Mouse (Mus musculus) liver, postnatal 0 days (tissue): Measurements from ENCODE around the gene Pax4. TPM values are rescaled to one million over a fixed set of nuclear protein-coding genes. Genes with fewer than 3 reads are reported as not detected.

Experiments used
- ATAC-seq: fragments of 200-750 bp; cut with Nextera tagmentation; 2 replicates; pipeline ENCODE4 v1.8.0; 2017; ENCODE audit warnings: mild to moderate bottlenecking, moderate library complexity
- DNase-seq: peaks from one replicate; pipeline ENCODE4 v3.0.0-alpha.2; 2016
- H3K27ac ChIP-seq: fragments of 300-500 bp; sonication (generic); 2 replicates; pipeline ENCODE4 v1.5.1; 2014; ENCODE audit warnings: antibody characterized with exemption, moderate library complexity, mild to moderate bottlenecking, low read depth
- H3K27me3 ChIP-seq: fragments of 300-500 bp; sonication (generic); 2 replicates; pipeline ENCODE4 v1.6.1; 2014; ENCODE audit warnings: low read length, control low read depth, mixed read lengths; ENCODE audit not compliant: insufficient read depth
- H3K36me3 ChIP-seq: fragments of 300-500 bp; sonication (generic); replicated peaks from 2 replicates; pipeline ENCODE4 v1.6.1; 2014; ENCODE audit warnings: mild to moderate bottlenecking, control low read depth, low read length, moderate library complexity, mixed read lengths; ENCODE audit not compliant: insufficient read depth
- H3K4me1 ChIP-seq: fragments of 300-500 bp; sonication (generic); 2 replicates; pipeline ENCODE4 v1.6.1; 2014; ENCODE audit warnings: antibody characterized with exemption, mild to moderate bottlenecking, control low read depth; ENCODE audit not compliant: insufficient read depth
- H3K4me2 ChIP-seq: fragments of 300-500 bp; sonication (generic); 2 replicates; pipeline ENCODE4 v1.6.1; 2014; ENCODE audit warnings: low read depth, mild to moderate bottlenecking, low read length, moderate library complexity, mixed read lengths
- H3K4me3 ChIP-seq: fragments of 300-500 bp; sonication (generic); 2 replicates; pipeline ENCODE4 v1.5.1; 2014; ENCODE audit warnings: low read depth, low read length
- H3K9ac ChIP-seq: fragments of 300-500 bp; sonication (generic); replicated peaks from 2 replicates; pipeline ENCODE4 v1.6.1; 2014; ENCODE audit warnings: mild to moderate bottlenecking, moderate library complexity
- H3K9me3 ChIP-seq: fragments of 300-500 bp; sonication (generic); 2 replicates; pipeline ENCODE4 v1.6.1; 2016; ENCODE audit warnings: mild to moderate bottlenecking, control low read depth, low read length, mixed read lengths
- CTCF ChIP-seq: sonication (generic); IDR thresholded peaks from 2 replicates; pipeline ENCODE4 v1.5.1; 2016; ENCODE audit warnings: antibody characterized with exemption, low read depth
- EP300 ChIP-seq: IDR thresholded peaks from 2 replicates; pipeline ENCODE4 v1.6.1; 2016; ENCODE audit warnings: antibody characterized with exemption, low read depth, mild to moderate bottlenecking
- WGBS: fragments of 180-500 bp; shearing (Covaris S2); extraction: QIAGEN DNeasy Blood & Tissue Kit; methylation state at CpG from one replicate; pipeline ENCODE4 v1.1.7; 2014; ENCODE audit not compliant: insufficient replicate concordance; 5-methylcytosine and 5-hydroxymethylcytosine counted together
- polyA plus RNA-seq: library from polyadenylated mRNA; unstranded; fragments of >200 nt; fragmentation: Nextera tagmentation; extraction: Ambion mirVana; gene quantifications from 2 replicates; pipeline ENCODE4 v1.2.1, GENCODE M21; 2015

The Pax4 gene
- not detected in 2 replicates for polyA plus RNA-seq

- Histone ChIP-seq H3K9ac (no peak within 1 kb of the TSS), H3K4me1 (no peaks in the 10 kb centered on the region), H3K4me3 (no peak within 1 kb of the TSS), H3K9me3 (no peaks in the 10 kb centered on the region), H3K27ac (no peak within 1 kb of the TSS), H3K36me3 (no peaks in the 10 kb centered on the region), H3K4me2 (no peak within 1 kb of the TSS), H3K27me3 (peaks cover 23% of the 10 kb centered on the region)
- ATAC-seq (no peak), DNase-seq (no peak)
- WGBS, result 85% methylated on average over 2 of the region's 2 CpGs
- no peak for TF ChIP-seq CTCF
- TF ChIP-seq EP300, result no peak
Observed at GRCm38 (mm10) chr6:28449253-28449652, at the start of gene Pax4. Gene Pax4, minus strand, starts transcription at chr6:28449353.

DNA sequence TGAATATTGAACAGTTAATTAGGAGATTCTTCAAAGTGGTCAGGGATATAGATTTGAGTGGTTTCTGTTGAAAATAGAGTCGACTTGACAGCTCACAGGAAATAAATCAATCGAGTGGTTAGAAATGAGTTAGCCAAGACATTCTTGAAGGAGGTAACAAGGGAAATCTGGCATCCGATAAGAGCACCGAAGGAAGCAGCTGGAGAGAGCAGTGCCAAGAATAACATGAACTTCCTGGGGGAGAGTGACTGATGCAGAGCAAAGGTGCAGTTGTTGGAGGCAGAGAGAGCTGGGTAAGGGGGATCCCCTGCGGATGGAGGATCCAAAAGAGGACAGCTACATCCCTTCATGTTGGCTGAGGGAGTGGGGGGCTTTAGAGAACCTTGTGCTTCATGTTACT is 48.7 kb upstream of the Pax4 start:
- no peak for DNase-seq
- H3K9me3 ChIP-seq, result no peaks in the 10 kb centered on the region
- peak; percentile 25; the same call in 1 of the 2 replicates for ATAC-seq
- H3K27me3 ChIP-seq, result no peaks in the 10 kb centered on the region
- WGBS, result 24% methylated on average over 5 of the region's 5 CpGs
- 0 out of 2 replicates have a peak, but pooled peaks cover 3% of the 10 kb centered on the region for H3K36me3 ChIP-seq
- H3K9ac ChIP-seq, result no peak overlapping the region
- H3K27ac ChIP-seq, result no peak overlapping the region
- H3K4me3 ChIP-seq, result no peak overlapping the region
- no peak for TF ChIP-seq CTCF
- TF ChIP-seq EP300, result peak; percentile 65
- H3K4me2 ChIP-seq, result no peak overlapping the region
- no peaks in the 10 kb centered on the region for H3K4me1 ChIP-seq

- peaks cover 27% of the 10 kb centered on the region for H3K4me1 ChIP-seq
- ATAC-seq (no peak), DNase-seq (no peak)
- H3K4me3 ChIP-seq, result no peak overlapping the region
- no peaks in the 10 kb centered on the region for H3K9me3 ChIP-seq
- no peak overlapping the region for H3K9ac ChIP-seq
- TF ChIP-seq EP300, result no peak
- H3K27me3 ChIP-seq, result no peaks in the 10 kb centered on the region
- H3K27ac ChIP-seq, result no peak overlapping the region
- no peak overlapping the region for H3K4me2 ChIP-seq
- peaks cover 3% of the 10 kb centered on the region; the same call in 1 of the 2 replicates for H3K36me3 ChIP-seq
Observed at GRCm38 (mm10) chr6:28491198-28491597, 42.0 kb upstream of the Pax4 start.

GRCm38 (mm10) chr6:28490612-28491011 is 41.5 kb upstream of the Pax4 start:
- Histone ChIP-seq H3K36me3 (peaks cover 3% of the 10 kb centered on the region; the same call in 1 of the 2 replicates), H3K27me3 (no peaks in the 10 kb centered on the region), H3K27ac (no peak overlapping the region), H3K4me1 (peaks cover 32% of the 10 kb centered on the region), H3K4me2 (no peak overlapping the region), H3K9me3 (no peaks in the 10 kb centered on the region), H3K9ac (no peak overlapping the region), H3K4me3 (no peak overlapping the region)
- ATAC-seq (no peak), DNase-seq (no peak)
- WGBS, result 50% methylated on average over 5 of the region's 5 CpGs
- TF ChIP-seq EP300 (no peak), CTCF (no peak)

GRCm38 (mm10) chr6:28488204-28488851 is 39.2 kb upstream of the Pax4 start:
- no peak for DNase-seq
- no peak for TF ChIP-seq EP300
- TF ChIP-seq CTCF, result no peak
- Histone ChIP-seq H3K9me3 (no peaks in the 10 kb centered on the region), H3K4me1 (peaks cover 42% of the 10 kb centered on the region), H3K27ac (no peak overlapping the region), H3K4me2 (no peak overlapping the region), H3K36me3 (peaks cover 3% of the 10 kb centered on the region; the same call in 1 of the 2 replicates), H3K4me3 (no peak overlapping the region), H3K9ac (no peak overlapping the region), H3K27me3 (no peaks in the 10 kb centered on the region)
- 80% methylated on average over 1 of the region's 1 CpGs for WGBS
- no peak for ATAC-seq

- Histone ChIP-seq H3K27ac (no peak overlapping the region), H3K4me3 (no peak overlapping the region), H3K27me3 (no peaks in the 10 kb centered on the region), H3K36me3 (no peaks in the 10 kb centered on the region; the same call in 1 of the 2 replicates), H3K4me1 (peaks cover 56% of the 10 kb centered on the region), H3K9me3 (no peaks in the 10 kb centered on the region), H3K9ac (no peak overlapping the region), H3K4me2 (peak overlapping the region; percentile 4)
- no peak for DNase-seq
- TF ChIP-seq EP300, result no peak
- no peak for TF ChIP-seq CTCF
- WGBS, result 75% methylated on average over 7 of the region's 7 CpGs
- ATAC-seq, result no peak
Observed at GRCm38 (mm10) chr6:28486905-28487304, 37.8 kb upstream of the Pax4 start.
